Mouse (Mus musculus) limb, embryonic 13.5 days (tissue): Measurements from ENCODE around the gene Ckm. TPM values are rescaled to one million over a fixed set of nuclear protein-coding genes. Genes with fewer than 3 reads are reported as not detected.

Experiments used
- ATAC-seq: fragments of 200-750 bp; cut with Nextera tagmentation; 2 replicates; pipeline ENCODE4 v1.8.0; 2017; ENCODE audit warnings: low read depth, moderate number of reproducible peaks, moderate TSS enrichment; ENCODE audit not compliant: low FRiP score
- H3K27ac ChIP-seq: fragments of 300-500 bp; sonication (generic); 2 replicates; pipeline ENCODE4 v1.5.1; 2015; ENCODE audit warnings: inconsistent platforms, mild to moderate bottlenecking, moderate library complexity
- H3K27me3 ChIP-seq: fragments of 300-500 bp; sonication (generic); 2 replicates; pipeline ENCODE4 v1.6.1; 2015; ENCODE audit warnings: mild to moderate bottlenecking, inconsistent platforms
- H3K36me3 ChIP-seq: fragments of 300-500 bp; sonication (generic); 2 replicates; pipeline ENCODE4 v1.6.1; 2015; ENCODE audit warnings: inconsistent platforms, mild to moderate bottlenecking, moderate library complexity
- H3K4me1 ChIP-seq: fragments of 300-500 bp; sonication (generic); 2 replicates; pipeline ENCODE4 v1.6.1; 2015; ENCODE audit warnings: inconsistent platforms
- H3K4me2 ChIP-seq: fragments of 300-500 bp; sonication (generic); replicated peaks from 2 replicates; pipeline ENCODE4 v1.6.1; 2015; ENCODE audit warnings: inconsistent platforms, mild to moderate bottlenecking, moderate library complexity
- H3K4me3 ChIP-seq: fragments of 300-500 bp; sonication (generic); 2 replicates; pipeline ENCODE4 v1.5.1; 2015; ENCODE audit warnings: moderate library complexity, mild to moderate bottlenecking, inconsistent platforms
- H3K9ac ChIP-seq: fragments of 300-500 bp; sonication (generic); 2 replicates; pipeline ENCODE4 v1.6.1; 2015; ENCODE audit warnings: mild to moderate bottlenecking, inconsistent platforms
- H3K9me3 ChIP-seq: fragments of 300-500 bp; sonication (generic); 2 replicates; pipeline ENCODE4 v1.6.1; 2016; ENCODE audit warnings: inconsistent platforms
- WGBS: fragments of 180-500 bp; shearing (Covaris S2); methylation state at CpG from one replicate; pipeline ENCODE4 v1.1.7; 2015; 5-methylcytosine and 5-hydroxymethylcytosine counted together
- polyA plus RNA-seq: library from polyadenylated mRNA; unstranded; fragments of >200 nt; fragmentation: Nextera tagmentation; extraction: Ambion mirVana; gene quantifications from 2 replicates; pipeline ENCODE4 v1.2.1, GENCODE M21; 2015

The Ckm gene
- polyA plus RNA-seq, 1 experiment from 2014 or later: 3.2 TPM

GRCm38 (mm10) chr7:19365376-19365775 is 39.2 kb upstream of the Ckm start:
- Histone ChIP-seq H3K4me3 (no peak overlapping the region), H3K9ac (no peak overlapping the region), H3K9me3 (no peaks in the 10 kb centered on the region), H3K27ac (no peak overlapping the region), H3K27me3 (peaks cover 25% of the 10 kb centered on the region), H3K4me1 (peaks cover 24% of the 10 kb centered on the region), H3K36me3 (no peaks in the 10 kb centered on the region), H3K4me2 (no peak overlapping the region)
- ATAC-seq: no peak
- 80% methylated on average over 4 of the region's 4 CpGs for WGBS

GRCm38 (mm10) chr7:19368380-19368779 is 36.2 kb upstream of the Ckm start:
- peaks cover 4% of the 10 kb centered on the region; the same call in 1 of the 2 replicates for H3K36me3 ChIP-seq
- peaks cover 3% of the 10 kb centered on the region; the same call in 1 of the 2 replicates for H3K4me1 ChIP-seq
- 16% methylated on average over 16 of the region's 16 CpGs for WGBS
- H3K9ac ChIP-seq: no peak overlapping the region
- H3K27ac ChIP-seq: 0 out of 2 replicates have a peak overlapping the region, but pooled peaks have one; percentile 6
- ATAC-seq: no peak
- H3K9me3 ChIP-seq: no peaks in the 10 kb centered on the region
- H3K4me3 ChIP-seq: no peak overlapping the region
- H3K4me2 ChIP-seq: no peak overlapping the region
- H3K27me3 ChIP-seq: peaks cover 15% of the 10 kb centered on the region

GRCm38 (mm10) chr7:19369823-19370425 is 34.7 kb upstream of the Ckm start:
- 11% methylated on average over 46 of the region's 46 CpGs for WGBS
- Histone ChIP-seq H3K36me3 (peaks cover 12% of the 10 kb centered on the region; the same call in 1 of the 2 replicates), H3K27ac (no peak overlapping the region), H3K4me1 (peaks cover 3% of the 10 kb centered on the region; the same call in 1 of the 2 replicates), H3K9me3 (no peaks in the 10 kb centered on the region), H3K9ac (peak overlapping the region; percentile 62), H3K4me2 (peak overlapping the region; percentile 81), H3K4me3 (peak overlapping the region; percentile 42), H3K27me3 (peaks cover 15% of the 10 kb centered on the region)
- ATAC-seq: peak; percentile 64

- no peak overlapping the region for H3K4me3 ChIP-seq
- WGBS: 80% methylated on average over 2 of the region's 2 CpGs
These were observed 31.2 kb upstream of the Ckm start for GRCm38 (mm10) chr7:19373367-19373766.

GRCm38 (mm10) chr7:19375368-19375767 is 29.2 kb upstream of the Ckm start:
- Histone ChIP-seq H3K9ac (no peak overlapping the region), H3K4me3 (no peak overlapping the region), H3K27ac (no peak overlapping the region), H3K36me3 (peaks cover 37% of the 10 kb centered on the region), H3K9me3 (no peaks in the 10 kb centered on the region), H3K4me2 (no peak overlapping the region), H3K4me1 (no peaks in the 10 kb centered on the region), H3K27me3 (no peaks in the 10 kb centered on the region)
- 73% methylated on average over 18 of the region's 18 CpGs for WGBS
- no peak for ATAC-seq

More at GRCm38 (mm10) chr7:19373367-19373766, 31.2 kb upstream of the Ckm start:
- peaks cover 3% of the 10 kb centered on the region; the same call in 1 of the 2 replicates for H3K4me1 ChIP-seq
- peaks cover 14% of the 10 kb centered on the region for H3K27me3 ChIP-seq
- no peaks in the 10 kb centered on the region for H3K9me3 ChIP-seq
- peaks cover 37% of the 10 kb centered on the region for H3K36me3 ChIP-seq
- H3K4me2 ChIP-seq: no peak overlapping the region
- no peak for ATAC-seq
- no peak overlapping the region for H3K27ac ChIP-seq
- H3K9ac ChIP-seq: no peak overlapping the region

- peaks cover 37% of the 10 kb centered on the region for H3K36me3 ChIP-seq
- H3K27ac ChIP-seq: no peak overlapping the region
- H3K4me2 ChIP-seq: no peak overlapping the region
- H3K27me3 ChIP-seq: no peaks in the 10 kb centered on the region
- H3K4me1 ChIP-seq: no peaks in the 10 kb centered on the region
- no peak overlapping the region for H3K9ac ChIP-seq
- ATAC-seq: no peak
- 83% methylated on average over 4 of the region's 4 CpGs for WGBS
- no peaks in the 10 kb centered on the region for H3K9me3 ChIP-seq
- H3K4me3 ChIP-seq: no peak overlapping the region
These were observed 28.6 kb upstream of the Ckm start for GRCm38 (mm10) chr7:19376019-19376418.

- Histone ChIP-seq H3K4me3 (no peak overlapping the region), H3K9ac (no peak overlapping the region), H3K27ac (no peak overlapping the region), H3K36me3 (peaks cover 37% of the 10 kb centered on the region), H3K4me1 (peaks cover 7% of the 10 kb centered on the region), H3K27me3 (no peaks in the 10 kb centered on the region), H3K9me3 (no peaks in the 10 kb centered on the region), H3K4me2 (no peak overlapping the region)
- WGBS: 75% methylated on average over 8 of the region's 8 CpGs
- ATAC-seq: no peak
These were observed 26.5 kb upstream of the Ckm start for GRCm38 (mm10) chr7:19378049-19378448.

- peak; percentile 96 for ATAC-seq
- Histone ChIP-seq H3K9me3 (no peaks in the 10 kb centered on the region), H3K4me2 (peak within 1 kb of the TSS; percentile 91), H3K9ac (peak within 1 kb of the TSS; percentile 88), H3K4me1 (peaks cover 15% of the 10 kb centered on the region), H3K27me3 (no peaks in the 10 kb centered on the region), H3K36me3 (peaks cover 47% of the 10 kb centered on the region), H3K27ac (no peak within 1 kb of the TSS), H3K4me3 (peak within 1 kb of the TSS; percentile 95)
- WGBS: 6% methylated on average over 48 of the region's 48 CpGs
These were observed 23.0 kb upstream of the Ckm start, which contains the start of gene Ercc2 for GRCm38 (mm10) chr7:19381377-19382165. TSS of gene Ercc2 (plus strand) at chr7:19382010.

GRCm38 (mm10) chr7:19382166-19382541 is 22.4 kb upstream of the Ckm start:
- Histone ChIP-seq H3K27me3 (no peaks in the 10 kb centered on the region), H3K4me3 (peak overlapping the region; percentile 95), H3K9me3 (no peaks in the 10 kb centered on the region), H3K4me1 (peaks cover 15% of the 10 kb centered on the region), H3K27ac (no peak overlapping the region), H3K36me3 (peaks cover 50% of the 10 kb centered on the region), H3K4me2 (peak overlapping the region; percentile 91), H3K9ac (peak overlapping the region; percentile 88)
- under 1% methylated on average over 35 of the region's 37 CpGs for WGBS
- peak; percentile 52; the same call in 1 of the 2 replicates for ATAC-seq

- no peak overlapping the region for H3K4me3 ChIP-seq
- peaks cover 15% of the 10 kb centered on the region for H3K4me1 ChIP-seq
- H3K4me2 ChIP-seq: peak overlapping the region; percentile 91; the same call in 1 of the 2 replicates
- H3K9ac ChIP-seq: no peak overlapping the region
- no peaks in the 10 kb centered on the region for H3K9me3 ChIP-seq
- no peak for ATAC-seq
- H3K27me3 ChIP-seq: no peaks in the 10 kb centered on the region
- H3K36me3 ChIP-seq: peaks cover 53% of the 10 kb centered on the region
- WGBS: 89% methylated on average over 9 of the region's 9 CpGs
- H3K27ac ChIP-seq: no peak overlapping the region
These were observed 20.9 kb upstream of the Ckm start for GRCm38 (mm10) chr7:19383708-19384107.

- WGBS: 70% methylated on average over 10 of the region's 10 CpGs
- Histone ChIP-seq H3K9me3 (no peaks in the 10 kb centered on the region), H3K36me3 (peaks cover 98% of the 10 kb centered on the region), H3K4me3 (no peak overlapping the region), H3K4me2 (no peak overlapping the region), H3K27me3 (no peaks in the 10 kb centered on the region), H3K4me1 (peaks cover under 1% of the 10 kb centered on the region; the same call in 1 of the 2 replicates), H3K27ac (no peak overlapping the region), H3K9ac (no peak overlapping the region)
- no peak for ATAC-seq
These were observed 15.7 kb upstream of the Ckm start for GRCm38 (mm10) chr7:19388699-19389413.

GRCm38 (mm10) chr7:19394484-19394883 is 10.1 kb upstream of the Ckm start:
- H3K9me3 ChIP-seq: no peaks in the 10 kb centered on the region
- peaks cover 8% of the 10 kb centered on the region for H3K27me3 ChIP-seq
- ATAC-seq: no peak
- peaks cover 6% of the 10 kb centered on the region for H3K4me1 ChIP-seq
- H3K4me3 ChIP-seq: no peak overlapping the region
- H3K4me2 ChIP-seq: no peak overlapping the region
- H3K36me3 ChIP-seq: peaks cover 66% of the 10 kb centered on the region
- H3K27ac ChIP-seq: no peak overlapping the region
- WGBS: 87% methylated on average over 8 of the region's 8 CpGs
- no peak overlapping the region for H3K9ac ChIP-seq
